Mouse (Mus musculus) T-helper 17 cell (primary cell): Measurements from ENCODE around the gene Olfr1118.
"Not testable (repeated sequence)": the region's sequence is repeated elsewhere in the genome, so short reads cannot be mapped to it uniquely, and the experiment has no call there.

ENCODE experiments used
- in situ Hi-C, 2 experiments: fragments of 300-600 bp; cut with MboI, MseI; formaldehyde crosslinking; loops; 1 replicate in 1 of 2; 2 replicates in 1 of 2; pipeline ENCODE4 v1.15.1; 2025; ENCODE audit warnings: high pct_unique_total_duplicates in 2 of 2

Gene Olfr1118

GRCm38 (mm10) chr2:87307281-87307680, at the start of gene Olfr1118:
Olfr1118 (plus strand) TSS chr2:87307581.
- in situ Hi-C loops = no loop called here

- in situ Hi-C loops = loop anchor here in 1 of 2 experiments (10.0 kb wide), 1 partner anchor 538 kb away; the partner anchor contains the start of genes Olfr1143 and Olfr1145
Measured at GRCm38 (mm10) chr2:87267234-87267633, 40.1 kb upstream of the Olfr1118 start, which contains the start of gene Olfr1116. Olfr1116 (plus strand) TSS chr2:87267534.

DNA sequence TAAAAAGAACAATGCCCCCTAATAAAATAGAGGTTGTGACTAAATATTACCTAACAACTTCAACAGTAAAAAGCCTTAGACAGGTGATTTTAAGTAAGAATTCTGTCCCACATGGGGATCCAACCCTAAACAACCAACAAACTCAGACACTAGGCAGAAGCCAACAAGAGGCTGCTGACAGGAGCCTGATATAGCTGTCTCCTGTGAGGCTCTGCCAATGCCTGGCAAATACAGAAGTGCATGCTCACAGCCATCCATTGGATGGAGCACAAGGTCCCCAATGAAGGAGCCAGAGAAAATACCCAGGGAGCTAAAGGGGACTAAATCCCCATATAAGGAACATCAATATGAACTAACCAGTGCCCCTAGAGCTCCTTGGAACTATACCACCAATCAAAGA, 13.4 kb upstream of the Olfr1118 start:
- in situ Hi-C loops = not testable (repeated sequence)

GRCm38 (mm10) chr2:87354515-87354914, 47.1 kb downstream of the Olfr1118 start, which contains the start of gene Olfr1120:
Olfr1120 (plus strand) TSS chr2:87354815.
- in situ Hi-C loops = no loop called here

- in situ Hi-C loops = not testable (repeated sequence)
Measured at GRCm38 (mm10) chr2:87360121-87360520, 52.7 kb downstream of the Olfr1118 start.
